Mouse (Mus musculus): ENCODE measurements around the gene Clca4b. TPM values are rescaled to one million over a fixed set of nuclear protein-coding genes. Genes with fewer than 3 reads are reported as not detected.

The Clca4b gene
- not detected in 2 replicates for polyA plus RNA-seq (2015; fragmentation: Nextera tagmentation; extraction: Ambion mirVana)

DNA sequence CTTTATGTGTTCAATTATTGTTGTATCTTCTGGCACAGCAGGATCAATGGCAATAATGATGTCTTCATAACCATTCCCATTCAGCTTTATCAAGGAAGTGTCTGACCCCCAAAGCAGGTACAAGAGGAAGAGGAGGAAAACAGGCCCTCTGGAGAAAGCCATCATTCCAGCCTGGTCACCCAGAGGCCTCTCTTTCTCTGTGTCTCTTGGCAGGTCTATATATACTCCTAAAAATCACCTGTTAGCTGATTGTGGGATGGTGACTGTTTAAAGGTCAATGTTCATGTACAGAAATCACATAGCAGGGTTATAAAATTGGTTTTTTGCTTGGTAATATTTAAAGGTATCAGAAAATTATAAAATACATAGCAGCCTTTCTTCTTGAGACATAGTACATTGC lies at the start of gene Clca4b:
Clca4b (minus strand) TSS at position 195 of the 400 bp plus-strand sequence.
- H3K4me3 ChIP-seq (ENCODE audit: low read depth, low read length) = no peak within 1 kb of the TSS
- no peak for DNase-seq
- no peaks in the 10 kb centered on the region for H3K36me3 ChIP-seq (replicated peaks; ENCODE audit: insufficient read depth, low read length)
- ATAC-seq = no peak
- no peak within 1 kb of the TSS for H3K9ac ChIP-seq (replicated peaks)
- H3K4me2 ChIP-seq (ENCODE audit: low read depth, low read length) = no peak within 1 kb of the TSS
- H3K9me3 ChIP-seq (ENCODE audit: low read length) = no peaks in the 10 kb centered on the region
- no peak for TF ChIP-seq CTCF (IDR thresholded peaks at IDR 0.05; ENCODE audit: low read depth)
- no peak for TF ChIP-seq EP300 (IDR thresholded peaks at IDR 0.05; ENCODE audit: low read depth)
- H3K4me1 ChIP-seq (ENCODE audit: insufficient read depth) = no peaks in the 10 kb centered on the region
- H3K27me3 ChIP-seq (ENCODE audit: insufficient read depth, low read length) = no peaks in the 10 kb centered on the region
- no peak within 1 kb of the TSS for H3K27ac ChIP-seq (ENCODE audit: low read depth)

- H3K4me2 ChIP-seq (ENCODE audit: low read depth, low read length) = no peak overlapping the region
- WGBS (ENCODE audit: insufficient replicate concordance) = 74% methylated on average over 6 of the region's 6 CpGs
- H3K9ac ChIP-seq (replicated peaks) = no peak overlapping the region
- no peaks in the 10 kb centered on the region for H3K9me3 ChIP-seq (ENCODE audit: low read length)
- no peaks in the 10 kb centered on the region for H3K27me3 ChIP-seq (ENCODE audit: insufficient read depth, low read length)
- H3K27ac ChIP-seq (ENCODE audit: low read depth) = no peak overlapping the region
- no peaks in the 10 kb centered on the region for H3K36me3 ChIP-seq (replicated peaks; ENCODE audit: insufficient read depth, low read length)
- H3K4me1 ChIP-seq (ENCODE audit: insufficient read depth) = no peaks in the 10 kb centered on the region
- no peak overlapping the region for H3K4me3 ChIP-seq (ENCODE audit: low read depth, low read length)
- TF ChIP-seq EP300 (IDR thresholded peaks at IDR 0.05; ENCODE audit: low read depth) (no peak), CTCF (IDR thresholded peaks at IDR 0.05; ENCODE audit: low read depth) (no peak)
- ATAC-seq = no peak
- DNase-seq = no peak
These were observed 48.2 kb upstream of the Clca4b start for GRCm38 (mm10) chr3:144980551-144980950.

DNA sequence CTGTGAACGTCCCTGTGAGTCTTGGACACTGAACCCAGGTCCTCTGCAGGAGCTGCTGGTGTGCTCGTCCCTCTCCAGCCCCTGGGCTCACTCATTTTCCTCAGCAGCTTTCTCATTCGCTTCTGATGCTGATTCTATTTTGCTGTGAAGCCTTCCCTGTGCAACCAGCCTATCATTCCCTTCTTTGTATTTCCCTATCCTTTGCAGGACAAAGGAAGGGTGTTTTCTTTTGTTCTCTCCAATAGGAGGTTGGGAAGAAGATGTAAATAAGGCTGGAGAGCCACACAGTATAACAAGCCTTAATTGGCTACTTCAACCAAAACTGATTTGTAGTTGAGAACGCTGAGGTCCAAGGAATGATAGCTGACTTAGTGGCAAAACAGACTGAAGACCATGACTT lies 45.3 kb upstream of the Clca4b start:
- ATAC-seq = no peak

GRCm38 (mm10) chr3:144976091-144976490 lies 43.8 kb upstream of the Clca4b start:
- no peaks in the 10 kb centered on the region for H3K27me3 ChIP-seq (ENCODE audit: insufficient read depth, low read length)
- H3K9ac ChIP-seq (replicated peaks) = no peak overlapping the region
- no peaks in the 10 kb centered on the region for H3K9me3 ChIP-seq (ENCODE audit: low read length)
- H3K4me3 ChIP-seq (ENCODE audit: low read depth, low read length) = no peak overlapping the region
- no peak for TF ChIP-seq EP300 (IDR thresholded peaks at IDR 0.05; ENCODE audit: low read depth)
- TF ChIP-seq CTCF (IDR thresholded peaks at IDR 0.05; ENCODE audit: low read depth) = no peak
- WGBS (ENCODE audit: insufficient replicate concordance) = 50% methylated on average over 1 of the region's 1 CpGs
- ATAC-seq = no peak
- no peak overlapping the region for H3K4me2 ChIP-seq (ENCODE audit: low read depth, low read length)
- DNase-seq = no peak
- H3K27ac ChIP-seq (ENCODE audit: low read depth) = no peak overlapping the region
- H3K36me3 ChIP-seq (replicated peaks; ENCODE audit: insufficient read depth, low read length) = no peaks in the 10 kb centered on the region
- H3K4me1 ChIP-seq (ENCODE audit: insufficient read depth) = no peaks in the 10 kb centered on the region

More for the DNA sequence above, 45.3 kb upstream of the Clca4b start:
- H3K4me2 ChIP-seq (ENCODE audit: low read depth, low read length) = no peak overlapping the region
- DNase-seq = no peak
- H3K36me3 ChIP-seq (replicated peaks; ENCODE audit: insufficient read depth, low read length) = no peaks in the 10 kb centered on the region
- H3K9ac ChIP-seq (replicated peaks) = no peak overlapping the region
- H3K4me3 ChIP-seq (ENCODE audit: low read depth, low read length) = no peak overlapping the region
- H3K9me3 ChIP-seq (ENCODE audit: low read length) = no peaks in the 10 kb centered on the region
- WGBS (ENCODE audit: insufficient replicate concordance) = 50% methylated on average over 4 of the region's 4 CpGs
- H3K27ac ChIP-seq (ENCODE audit: low read depth) = no peak overlapping the region
- H3K27me3 ChIP-seq (ENCODE audit: insufficient read depth, low read length) = no peaks in the 10 kb centered on the region
- no peak for TF ChIP-seq CTCF (IDR thresholded peaks at IDR 0.05; ENCODE audit: low read depth)
- no peak for TF ChIP-seq EP300 (IDR thresholded peaks at IDR 0.05; ENCODE audit: low read depth)
- no peaks in the 10 kb centered on the region for H3K4me1 ChIP-seq (ENCODE audit: insufficient read depth)

GRCm38 (mm10) chr3:144974945-144975344 lies 42.6 kb upstream of the Clca4b start, which contains the start of gene Clca4a:
Gene Clca4a, minus strand, starts transcription at chr3:144975045.
- no peaks in the 10 kb centered on the region for H3K9me3 ChIP-seq (ENCODE audit: low read length)
- no peaks in the 10 kb centered on the region for H3K4me1 ChIP-seq (ENCODE audit: insufficient read depth)
- no peaks in the 10 kb centered on the region for H3K36me3 ChIP-seq (replicated peaks; ENCODE audit: insufficient read depth, low read length)
- H3K4me3 ChIP-seq (ENCODE audit: low read depth, low read length) = no peak within 1 kb of the TSS
- no peak within 1 kb of the TSS for H3K27ac ChIP-seq (ENCODE audit: low read depth)
- DNase-seq = no peak
- H3K4me2 ChIP-seq (ENCODE audit: low read depth, low read length) = no peak within 1 kb of the TSS
- TF ChIP-seq CTCF (IDR thresholded peaks at IDR 0.05; ENCODE audit: low read depth) (no peak), EP300 (IDR thresholded peaks at IDR 0.05; ENCODE audit: low read depth) (no peak)
- H3K27me3 ChIP-seq (ENCODE audit: insufficient read depth, low read length) = no peaks in the 10 kb centered on the region
- no peak for ATAC-seq
- H3K9ac ChIP-seq (replicated peaks) = no peak within 1 kb of the TSS

- H3K9ac ChIP-seq (replicated peaks) = no peak overlapping the region
- H3K4me1 ChIP-seq (ENCODE audit: insufficient read depth) = no peaks in the 10 kb centered on the region
- H3K4me3 ChIP-seq (ENCODE audit: low read depth, low read length) = no peak overlapping the region
- H3K27me3 ChIP-seq (ENCODE audit: insufficient read depth, low read length) = no peaks in the 10 kb centered on the region
- ATAC-seq (no peak), DNase-seq (no peak)
- H3K4me2 ChIP-seq (ENCODE audit: low read depth, low read length) = no peak overlapping the region
- no peaks in the 10 kb centered on the region for H3K9me3 ChIP-seq (ENCODE audit: low read length)
- TF ChIP-seq EP300 (IDR thresholded peaks at IDR 0.05; ENCODE audit: low read depth) (no peak), CTCF (IDR thresholded peaks at IDR 0.05; ENCODE audit: low read depth) (no peak)
- no peak overlapping the region for H3K27ac ChIP-seq (ENCODE audit: low read depth)
- H3K36me3 ChIP-seq (replicated peaks; ENCODE audit: insufficient read depth, low read length) = no peaks in the 10 kb centered on the region
- 68% methylated on average over 9 of the region's 9 CpGs for WGBS (ENCODE audit: insufficient replicate concordance)
These were observed 39.4 kb upstream of the Clca4b start for GRCm38 (mm10) chr3:144971553-144972270.
